Mouse (Mus musculus) left cerebral cortex, adult 2 months (tissue): ENCODE data around the gene Rab13. TPM values are rescaled to one million over a fixed set of nuclear protein-coding genes. Genes with fewer than 3 reads are reported as not detected.

Experiments
- DNase-seq, 2 experiments: peaks; one replicate each; pipeline ENCODE4 v3.0.0; 2021 to 2022; ENCODE audit warnings: low spot score in 2 of 2, mixed read lengths in 1 of 2; ENCODE audit errors: extremely low spot score in 1 of 2
- H3K27ac ChIP-seq: fragments of 200-600 bp; 2 replicates; pipeline ENCODE4 v1.8.1; 2022
- H3K4me3 ChIP-seq: fragments of 200-600 bp; 2 replicates; pipeline ENCODE4 v1.8.1; 2022
- CTCF ChIP-seq: fragments of 200-600 bp; IDR thresholded peaks from 2 replicates; pipeline ENCODE4 v1.8.1; 2022; ENCODE audit warnings: antibody characterized with exemption, mild to moderate bottlenecking, moderate library complexity
- intact Hi-C: fragments of 180-260 bp; cut with DNase I; formaldehyde crosslinking; loops from one replicate; pipeline ENCODE4 v1.15.1; 2025
- microRNA-seq, 2 experiments: library from miRNA; unstranded; fragments of <30 nt; microRNA quantifications; one replicate each; pipeline ENCODE4 v1.2.0; 2021
- total RNA-seq, 2 experiments: library from RNA; stranded (reverse); gene quantifications; 2 replicates each; pipeline ENCODE4 v1.2.3; 2021

Rab13 gene
- total RNA-seq, 2 experiments from 2014 or later = 7.9 to 8.9 TPM

GRCm38 (mm10) chr3:90265932-90266741, 52.6 kb downstream of the Rab13 start:
- no peak for TF ChIP-seq CTCF
- peak overlapping the region; percentile 98 for H3K27ac ChIP-seq
- intact Hi-C loops = loop anchor here (2.0 kb wide), 2 partner anchors 27 to 107 kb away; partner anchors contain the start of gene Gatad2b
- H3K4me3 ChIP-seq = peak overlapping the region; percentile 97
- DNase-seq = no peak

- DNase-seq = no peak
- intact Hi-C loops = no loop called here
- peak overlapping the region; percentile 57 for H3K27ac ChIP-seq
- no peak for TF ChIP-seq CTCF
- H3K4me3 ChIP-seq = no peak overlapping the region
These were observed 53.6 kb downstream of the Rab13 start for GRCm38 (mm10) chr3:90266901-90267775.

GRCm38 (mm10) chr3:90268190-90268589, 54.7 kb downstream of the Rab13 start:
- intact Hi-C loops = no loop called here
- no peak overlapping the region for H3K4me3 ChIP-seq
- no peak overlapping the region for H3K27ac ChIP-seq
- DNase-seq = no peak
- no peak for TF ChIP-seq CTCF

GRCm38 (mm10) chr3:90268971-90269370, 55.5 kb downstream of the Rab13 start:
- no peak overlapping the region for H3K27ac ChIP-seq
- no peak for TF ChIP-seq CTCF
- H3K4me3 ChIP-seq = no peak overlapping the region
- intact Hi-C loops = no loop called here
- no peak for DNase-seq

GRCm38 (mm10) chr3:90270784-90271183, 57.3 kb downstream of the Rab13 start:
- TF ChIP-seq CTCF = no peak
- H3K4me3 ChIP-seq = no peak overlapping the region
- intact Hi-C loops = no loop called here
- H3K27ac ChIP-seq = no peak overlapping the region
- DNase-seq = no peak

GRCm38 (mm10) chr3:90272170-90272569, 58.7 kb downstream of the Rab13 start:
- DNase-seq = no peak
- H3K4me3 ChIP-seq = no peak overlapping the region
- no peak overlapping the region for H3K27ac ChIP-seq
- no peak for TF ChIP-seq CTCF
- intact Hi-C loops = no loop called here

GRCm38 (mm10) chr3:90273855-90274254, 60.4 kb downstream of the Rab13 start:
- intact Hi-C loops = no loop called here
- DNase-seq = no peak
- Histone ChIP-seq H3K4me3 (no peak overlapping the region), H3K27ac (no peak overlapping the region)
- no peak for TF ChIP-seq CTCF

GRCm38 (mm10) chr3:90275286-90275685, 61.8 kb downstream of the Rab13 start:
- no peak overlapping the region for H3K27ac ChIP-seq
- intact Hi-C loops = no loop called here
- no peak for TF ChIP-seq CTCF

More at GRCm38 (mm10) chr3:90275286-90275685, 61.8 kb downstream of the Rab13 start:
- no peak for DNase-seq
- no peak overlapping the region for H3K4me3 ChIP-seq

Small RNA genes lying within 50 kb of the gene (microRNA-seq; reads per million reads assigned to microRNA genes)
- gene Mir7012 = 0.49 to 0.96 reads per million in 2 experiments

Other genes starting within 250 kb of the Rab13 start
- 100 to 1,000 TPM in 1 of 2 experiments, 10 to 100 TPM in 1; 97.6 to 106 TPM for gene Hax1, start 214.9 kb upstream of the Rab13 start, total RNA-seq
- 10 to 100 TPM; 95.2 to 98.7 TPM for gene 4933434E20Rik, start 162.1 kb upstream of the Rab13 start, total RNA-seq
- 100 to 1,000 TPM; 180 to 197 TPM for gene Ubap2l, start 161.1 kb upstream of the Rab13 start, total RNA-seq
- gene Tpm3, start 141.0 kb upstream of the Rab13 start, total RNA-seq = 100 to 1,000 TPM; 182 to 193 TPM
- under 1 TPM; 0.36 to 0.42 TPM for gene Nup210l, start 109.6 kb upstream of the Rab13 start, total RNA-seq
- 100 to 1,000 TPM; 799 to 888 TPM for gene Rps27, start within 50 bp of the Rab13 start, total RNA-seq
- 10 to 100 TPM; 43.8 to 49.5 TPM for gene Jtb, start 17.9 kb downstream of the Rab13 start, total RNA-seq
- gene Creb3l4, start 29.8 kb downstream of the Rab13 start, total RNA-seq = under 1 TPM; 0.42 to 0.50 TPM
- 10 to 100 TPM; 38.8 to 43.0 TPM for gene Slc39a1, start 34.5 kb downstream of the Rab13 start, total RNA-seq
- 10 to 100 TPM; 39.5 to 43.6 TPM for gene Crtc2, start 40.5 kb downstream of the Rab13 start, total RNA-seq
- 10 to 100 TPM; 35.0 to 36.7 TPM for gene Dennd4b, start 51.5 kb downstream of the Rab13 start, total RNA-seq
- gene Gatad2b, start 79.5 kb downstream of the Rab13 start, total RNA-seq = 100 to 1,000 TPM in 1 of 2 experiments, 10 to 100 TPM in 1; 93.5 to 103 TPM
- 1 to 10 TPM; 8.1 to 8.3 TPM for gene Slc27a3, start 176.2 kb downstream of the Rab13 start, total RNA-seq
- gene Ints3, start 219.9 kb downstream of the Rab13 start, total RNA-seq = 10 to 100 TPM; 62.1 to 65.7 TPM